Comparison of ENCODE assay signal across 24 mouse cellular contexts in genomic region chr19:47216766-47217165, GRCm38 (mm10). TPM values are rescaled to one million over a fixed set of nuclear protein-coding genes. Genes with fewer than 3 reads are reported as not detected.
DNase-seq lines count a peak whose midpoint lies in the region; TF ChIP-seq lines count a peak whose summit lies in the region.
"Had no signal": no experiment of that assay in that cellular context is flagged by ENCODE, and none has a peak within 500 bp of the region (broad histone marks: within the 10 kb centered on the region; RNA-seq: fewer than 3 reads in every experiment).

No protein-coding gene starts in this region.

- H3K27me3 ChIP-seq in MEL (ENCODE audit: control insufficient read depth in 1 of 2, insufficient read depth in 2 of 2, low read length in 2 of 2): no peaks in the 10 kb centered on the region
- H3K27me3 ChIP-seq: limb, embryonic 12.5 days; liver, embryonic 15.5 days had no signal

- H3K9ac ChIP-seq in MEL (ENCODE audit: control insufficient read depth, low read depth, low read length, poor library complexity, severe bottlenecking): no peak overlapping the region
- H3K9ac ChIP-seq: limb, embryonic 12.5 days; liver, embryonic 15.5 days had no signal

- peaks cover 0 to 11% of the 10 kb centered on the region in 2 experiments; a peak in 2 of 4 replicates for H3K4me1 ChIP-seq in MEL (ENCODE audit: control insufficient read depth in 1 of 2, insufficient read depth in 2 of 2, low read length in 2 of 2)
- H3K4me1 ChIP-seq: limb, embryonic 12.5 days had no signal

- no peaks in the 10 kb centered on the region for H3K79me2 ChIP-seq in MEL (ENCODE audit: control insufficient read depth, insufficient read depth, low read length, poor library complexity)

- no peak overlapping the region for H3K27ac ChIP-seq in MEL (ENCODE audit: control insufficient read depth, low read depth, low read length)
- H3K27ac ChIP-seq: forebrain, embryonic 10.5 days; left cerebral cortex, adult 2 months; limb, embryonic 12.5 days; liver, embryonic 15.5 days had no signal

- no peaks in the 10 kb centered on the region for H3K9me3 ChIP-seq in MEL (replicated peaks; ENCODE audit: insufficient read depth, low read length)
- H3K9me3 ChIP-seq: forebrain, embryonic 10.5 days; limb, embryonic 12.5 days; liver, embryonic 15.5 days had no signal

- TF ChIP-seq RAD21 in MEL (IDR thresholded peaks at IDR 0.05; ENCODE audit: low read depth, low read length): no peak

- DNase-seq in heart, adult 11 months: peak; percentile 75
- DNase-seq in heart, adult 8-10 months (ENCODE audit: low spot score): no peak
- DNase-seq in 3134 (ENCODE audit: extremely low read depth, insufficient read length, low spot score): peak; percentile 47
- DNase-seq in MEL (ENCODE audit: low read depth, low spot score): peak; percentile 58
- peak; percentile 30 for DNase-seq in adrenal gland, postnatal 25 days
- no peak for DNase-seq in thymus, postnatal 25 days
- DNase-seq in frontal cortex, postnatal 25 days (ENCODE audit: low spot score in 2 of 2): no peak
- DNase-seq in kidney, adult 18-20 months: no peak
- DNase-seq: cerebellum, adult 8-10 months; gastrocnemius, postnatal 14 days; kidney, adult 8-10 months; kidney, postnatal 25 days; layer of hippocampus, adult 9-11 months; lung, postnatal 10 days; midbrain, embryonic 14.5 days; thymus, postnatal 14 days had no signal

- TF ChIP-seq POLR2A in MEL (IDR thresholded peaks at IDR 0.05; ENCODE audit: control insufficient read depth in 1 of 2, insufficient read depth in 1 of 2, low read depth in 1 of 2, low read length in 2 of 2, poor library complexity in 1 of 2): no peak

- no peaks in the 10 kb centered on the region for H3K36me3 ChIP-seq in MEL (ENCODE audit: control insufficient read depth in 1 of 2, insufficient read depth in 2 of 2, low read length in 2 of 2)
- H3K36me3 ChIP-seq: forebrain, embryonic 10.5 days; limb, embryonic 12.5 days; liver, embryonic 15.5 days had no signal

- TF ChIP-seq EP300 in MEL (IDR thresholded peaks at IDR 0.05; ENCODE audit: low read depth in 1 of 2, low read length in 2 of 2): no peak

- TF ChIP-seq CTCF in MEL (IDR thresholded peaks at IDR 0.05 in 2 of 3, conservative IDR thresholded peaks at IDR 0.05 in 1 of 3; ENCODE audit: control insufficient read depth in 1 of 3, insufficient read depth in 1 of 3, low read depth in 2 of 3, low read length in 3 of 3, poor library complexity in 1 of 3, severe bottlenecking in 1 of 3): no peak

- no peak overlapping the region for H3K4me3 ChIP-seq in MEL (ENCODE audit: control insufficient read depth in 1 of 2, insufficient read depth in 1 of 2, low read depth in 2 of 2, low read length in 2 of 2)
- H3K4me3 ChIP-seq: forebrain, embryonic 10.5 days; left cerebral cortex, adult 2 months; limb, embryonic 12.5 days; liver, embryonic 15.5 days had no signal

TF ChIP-seq in MEL, 35 proteins besides CTCF, POLR2A, EP300 and RAD21:
- TF ChIP-seq TCF12 (IDR thresholded peaks at IDR 0.05; ENCODE audit: low read depth, low read length) (no peak), KAT2A (conservative IDR thresholded peaks at IDR 0.05; ENCODE audit: low read depth, low read length) (no peak), BHLHE40 (IDR thresholded peaks at IDR 0.05; ENCODE audit: borderline replicate concordance, low read depth, low read length) (no peak), GATA1 (IDR thresholded peaks at IDR 0.05; ENCODE audit: low read depth, low read length) (no peak), MYB (IDR thresholded peaks at IDR 0.05; ENCODE audit: low read depth, low read length) (no peak), SIN3A (IDR thresholded peaks at IDR 0.05; ENCODE audit: low read length) (no peak), MEF2A (IDR thresholded peaks at IDR 0.05; ENCODE audit: extremely low read depth, insufficient replicate concordance, low read depth, low read length, poor library complexity, severe bottlenecking) (no peak), RCOR1 (IDR thresholded peaks at IDR 0.05; ENCODE audit: low read depth, low read length) (no peak)

RNA-seq across cellular contexts. Expression of gene Neurl1a, which starts 38.1 kb away (rescaled TPM):
- total RNA-seq in heart, adult 8-10 months (2022): 1 to 10 TPM; 1.3 to 3.0 (median 2.0) TPM
- total RNA-seq in MEL (2012; rRNA removed): not detected in 2 replicates
- under 1 TPM in 1 of 2 experiments, not detected in 1; 0.03 TPM for polyA plus RNA-seq in MEL (2012; ENCODE audit: insufficient read depth in 1 of 2, insufficient read length in 2 of 2, low read depth in 1 of 2, low replicate concordance in 2 of 2, missing spikeins in 1 of 2)
- total RNA-seq in adrenal gland, postnatal 25 days (2021): 13.0 and 13.9 TPM in 2 replicates
- total RNA-seq: hematopoietic stem cell, adult 5-6 weeks; megakaryocyte, adult 5-6 weeks had no signal

RNA-seq across cellular contexts. Expression of gene Calhm3, which starts 59.2 kb away (rescaled TPM):
- total RNA-seq in heart, adult 8-10 months (2022): not detected
- not detected in 2 replicates for total RNA-seq in MEL (2012; rRNA removed)
- polyA plus RNA-seq in MEL (2012; ENCODE audit: insufficient read depth in 1 of 2, insufficient read length in 2 of 2, low read depth in 1 of 2, low replicate concordance in 2 of 2, missing spikeins in 1 of 2): not detected
- total RNA-seq in adrenal gland, postnatal 25 days (2021): not detected in 2 replicates
- total RNA-seq: gastrocnemius, postnatal 14 days; hematopoietic stem cell, adult 5-6 weeks; left cerebral cortex, adult 2 months; megakaryocyte, adult 5-6 weeks had no signal
- polyA plus RNA-seq: forebrain, embryonic 10.5 days; heart, embryonic 16.5 days; hindbrain, embryonic 16.5 days; limb, embryonic 12.5 days; liver, embryonic 15.5 days; midbrain, embryonic 14.5 days had no signal

Comparison
In these comparisons a context has a peak if more than half of its experiments do, and no peak if none do; other contexts are left out.
1. DNase-seq: peak in heart, adult 11 months (single experiment), 3134 (single experiment), MEL (single experiment) and adrenal gland, postnatal 25 days (single experiment); none in heart, adult 8-10 months (single experiment), thymus, postnatal 25 days (single experiment), frontal cortex, postnatal 25 days (0 of 2) and kidney, adult 18-20 months (single experiment).